Mouse (Mus musculus): Measurements from ENCODE around the gene Neb.

GRCm38 (mm10) chr2:52412524-52413037 lies 34.3 kb upstream of the Neb start:
- TF ChIP-seq GATA1 (IDR thresholded peaks at IDR 0.05; ENCODE audit: low read depth, low read length) (no peak), EP300 (IDR thresholded peaks at IDR 0.05; ENCODE audit: low read depth in 1 of 2, low read length in 2 of 2) (no peak), SIN3A (IDR thresholded peaks at IDR 0.05; ENCODE audit: low read length) (no peak), MAX (IDR thresholded peaks at IDR 0.05; ENCODE audit: low read length) (no peak), TCF12 (IDR thresholded peaks at IDR 0.05; ENCODE audit: low read depth, low read length) (no peak), TAL1 (IDR thresholded peaks at IDR 0.05; ENCODE audit: low read length) (no peak), MXI1 (IDR thresholded peaks at IDR 0.05; ENCODE audit: low read depth, low read length) (no peak), USF2 (IDR thresholded peaks at IDR 0.05; ENCODE audit: borderline replicate concordance in 1 of 2, insufficient read depth in 1 of 2, low read depth in 1 of 2, low read length in 2 of 2) (no peak), CTCF (IDR thresholded peaks at IDR 0.05 in 2 of 3, conservative IDR thresholded peaks at IDR 0.05 in 1 of 3; ENCODE audit: control insufficient read depth in 1 of 3, insufficient read depth in 1 of 3, low read depth in 2 of 3, low read length in 3 of 3, poor library complexity in 1 of 3, severe bottlenecking in 1 of 3) (no peak), MAZ (IDR thresholded peaks at IDR 0.05; ENCODE audit: low read depth, low read length) (no peak), POLR2A (IDR thresholded peaks at IDR 0.05; ENCODE audit: control insufficient read depth in 1 of 2, insufficient read depth in 1 of 2, low read depth in 1 of 2, low read length in 2 of 2, poor library complexity in 1 of 2) (no peak)

All from MEL (cell line).